Mouse (Mus musculus): ENCODE measurements around the gene Ccdc182.

DNA sequence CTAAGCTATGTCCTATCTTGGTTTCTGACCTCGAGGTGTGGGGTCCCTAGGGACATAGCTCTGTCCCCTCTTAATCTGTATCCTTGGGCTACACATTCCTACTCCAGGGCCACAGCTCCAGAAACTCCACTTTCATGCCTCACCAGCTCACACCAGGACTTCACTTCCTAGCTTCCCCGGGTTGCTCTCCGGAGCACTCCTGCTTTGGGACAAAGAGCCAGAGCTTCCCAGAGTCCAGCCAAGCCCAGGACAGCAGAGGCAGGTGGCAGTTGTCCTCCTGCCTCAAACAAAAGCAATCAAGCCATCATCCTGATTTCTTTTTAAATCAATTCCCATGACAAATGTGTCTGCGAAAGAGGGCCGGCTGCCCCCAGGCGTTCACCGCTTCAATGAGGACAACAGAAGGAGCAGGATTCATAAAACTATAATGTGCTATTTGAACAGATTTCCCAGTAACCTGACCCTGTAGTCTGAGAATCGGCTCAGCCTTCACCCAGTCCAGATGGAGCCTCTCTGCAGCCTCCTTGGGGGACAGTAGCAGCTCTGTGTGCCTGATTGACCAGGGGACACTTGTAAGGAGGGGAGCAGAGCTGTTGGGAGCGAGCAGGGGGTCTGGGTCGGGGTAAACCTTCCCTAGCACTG is 15.3 kb downstream of the Ccdc182 start:
- no peak for TF ChIP-seq CTCF (IDR thresholded peaks at IDR 0.05; ENCODE audit: control insufficient read depth, insufficient read depth, low read length)
- no peak for TF ChIP-seq POLR2A (IDR thresholded peaks at IDR 0.05; ENCODE audit: borderline replicate concordance, control insufficient read depth, low read depth, low read length)
